Mouse (Mus musculus) C2C12 (cell line): ENCODE data around the gene Acbd5. TPM values are rescaled to one million over a fixed set of nuclear protein-coding genes. Genes with fewer than 3 reads are reported as not detected.
A peak's percentile ranks its signal among the peaks of the same experiment; 100 is the strongest.

Experiments
- H3K27me3 ChIP-seq: one replicate; pipeline ENCODE4 v1.6.1; 2011; ENCODE audit not compliant: control insufficient read depth, insufficient read depth, insufficient read length
- H3K36me3 ChIP-seq: one replicate; pipeline ENCODE4 v1.6.1; 2011; ENCODE audit not compliant: control insufficient read depth, insufficient read depth
- H3K4me3 ChIP-seq: one replicate; pipeline ENCODE4 v1.5.1; 2011; ENCODE audit warnings: mild to moderate bottlenecking, control low read depth; ENCODE audit not compliant: poor library complexity, insufficient read depth, severe bottlenecking
- H3K79me2 ChIP-seq: one replicate; pipeline ENCODE4 v1.6.1; 2011; ENCODE audit not compliant: control insufficient read depth, insufficient read depth
- H3K79me3 ChIP-seq: one replicate; pipeline ENCODE4 v1.6.1; 2011; ENCODE audit warnings: low read depth, control low read depth
- H3ac ChIP-seq: one replicate; pipeline ENCODE3; 2011; ENCODE audit warnings: low read depth; ENCODE audit not compliant: control insufficient read depth, insufficient read length
- CEBPB ChIP-seq: IDR thresholded peaks from one replicate; pipeline ENCODE4 v1.6.1; 2011; ENCODE audit warnings: low read depth, mild to moderate bottlenecking, control low read depth, moderate library complexity
- CTCF ChIP-seq: IDR thresholded peaks from one replicate; pipeline ENCODE4 v1.5.1; 2011; ENCODE audit not compliant: control insufficient read depth, insufficient read depth, insufficient read length
- FOSL1 ChIP-seq: IDR thresholded peaks from one replicate; pipeline ENCODE4 v1.8.0; 2011; ENCODE audit warnings: mild to moderate bottlenecking, low read length; ENCODE audit not compliant: poor library complexity, insufficient read depth, severe bottlenecking
- MAX ChIP-seq: IDR thresholded peaks from one replicate; pipeline ENCODE4 v1.6.1; 2011; ENCODE audit warnings: mild to moderate bottlenecking, control low read depth
- MYOD1 ChIP-seq: IDR thresholded peaks from one replicate; pipeline ENCODE4 v1.6.1; 2011; ENCODE audit warnings: low read depth; ENCODE audit not compliant: control insufficient read depth, insufficient read length
- MYOG ChIP-seq: IDR thresholded peaks from one replicate; pipeline ENCODE4 v1.6.1; 2011; ENCODE audit not compliant: control insufficient read depth, insufficient read length; ENCODE audit errors: extremely low read depth
- USF1 ChIP-seq: IDR thresholded peaks from one replicate; pipeline ENCODE4 v1.6.1; 2011; ENCODE audit warnings: low read depth, mild to moderate bottlenecking, control low read depth, moderate library complexity
- long read RNA-seq, 2 experiments: library from polyadenylated mRNA; unstranded; transcript quantifications; one replicate each; pipeline ENCODE4 v2.0.0; 2019 to 2020
- polyA plus RNA-seq: library from polyadenylated mRNA; unstranded; fragments of >200 nt; fragmentation: generic; extraction: Trizol; gene quantifications from one replicate; pipeline ENCODE4 v1.2.1, GENCODE M21; 2012; ENCODE audit warnings: missing spikeins

Acbd5 gene
- 4.2 TPM for polyA plus RNA-seq
- long read RNA-seq, experiment 1, transcript Acbd5-203 (13 exons, 3,725 nt): major isoform, 5 of 16 reads
- long read RNA-seq, experiment 1, transcript Acbd5-204 (13 exons, 3,630 nt): major isoform, 5 of 16 reads
- long read RNA-seq, experiment 1, partial matches to known transcripts: 2 of 16 reads
- long read RNA-seq, experiment 1, other reads (novel, unspliced or antisense): 2 of 16 reads
- long read RNA-seq, experiment 2, full-length matches to known transcripts: 91 of 121 reads
- long read RNA-seq, experiment 2, partial matches to known transcripts: 11 of 121 reads
- long read RNA-seq, experiment 2, other reads (novel, unspliced or antisense): 19 of 121 reads

GRCm38 (mm10) chr2:23067552-23068369, at the start of gene Acbd5:
Gene Acbd5, plus strand, starts transcription at chr2:23068167.
- Histone ChIP-seq H3K79me2 (peaks cover 11% of the 10 kb centered on the region), H3K4me3 (peak within 1 kb of the TSS; percentile 71), H3K27me3 (no peaks in the 10 kb centered on the region), H3K79me3 (peaks cover 1% of the 10 kb centered on the region), H3ac (peak within 1 kb of the TSS; percentile 79), H3K36me3 (no peaks in the 10 kb centered on the region)
- no peak for TF ChIP-seq MYOG
- peak; percentile 67 for TF ChIP-seq MAX

DNA sequence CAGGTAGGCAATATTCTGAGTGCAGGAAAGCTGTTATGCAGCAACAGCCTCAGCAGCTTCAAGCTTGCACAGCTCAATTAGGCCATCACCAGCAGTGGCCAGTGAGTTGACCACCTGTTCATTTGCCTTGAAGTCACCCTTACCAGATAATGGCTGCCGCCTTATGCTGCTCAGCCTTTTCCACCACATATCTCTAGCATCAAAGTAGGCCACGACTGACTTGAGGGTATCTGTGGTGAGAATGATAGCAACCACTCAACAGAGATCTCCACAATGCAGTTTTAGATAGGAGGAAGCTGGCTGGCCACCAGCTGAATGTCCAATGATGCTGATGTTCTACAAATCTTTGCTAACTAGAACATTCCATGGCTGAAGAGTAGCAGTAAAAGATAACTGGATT, 48.8 kb upstream of the Acbd5 start:
- no peaks in the 10 kb centered on the region for H3K27me3 ChIP-seq
- peaks cover 95% of the 10 kb centered on the region for H3K79me2 ChIP-seq
- TF ChIP-seq MYOD1 (no peak), MAX (no peak)
- H3K4me3 ChIP-seq: no peak overlapping the region
- H3ac ChIP-seq: no peak overlapping the region
- peaks cover 90% of the 10 kb centered on the region for H3K79me3 ChIP-seq
- H3K36me3 ChIP-seq: peaks cover 14% of the 10 kb centered on the region

GRCm38 (mm10) chr2:23021320-23021719, 46.6 kb upstream of the Acbd5 start:
- TF ChIP-seq CEBPB: no peak
- no peak for TF ChIP-seq MYOG
- TF ChIP-seq MYOD1: no peak
- no peak for TF ChIP-seq USF1
- no peak for TF ChIP-seq FOSL1
- TF ChIP-seq CTCF: no peak
- no peak for TF ChIP-seq MAX

DNA sequence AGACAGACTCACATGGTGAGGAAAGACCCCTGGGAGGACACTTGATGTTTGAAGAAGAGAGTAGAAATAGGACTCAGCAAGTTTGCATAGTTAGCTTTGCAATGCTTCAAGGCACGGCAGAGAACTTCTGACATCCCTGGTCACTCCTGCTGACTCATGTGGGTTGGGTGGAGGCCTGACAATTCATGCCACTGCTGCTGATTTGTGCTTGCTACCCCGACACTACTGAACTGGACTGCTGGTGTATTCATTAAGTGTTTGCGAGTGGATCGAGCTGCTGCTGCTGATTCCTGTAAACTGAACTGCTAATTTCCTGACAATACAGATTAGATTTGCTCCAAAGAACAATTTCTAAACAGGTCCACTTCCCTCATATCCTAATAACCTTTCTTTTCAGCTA, 46.2 kb upstream of the Acbd5 start:
- H3K27me3 ChIP-seq: no peaks in the 10 kb centered on the region
- peaks cover 18% of the 10 kb centered on the region for H3K36me3 ChIP-seq
- peaks cover 100% of the 10 kb centered on the region for H3K79me2 ChIP-seq
- no peak overlapping the region for H3ac ChIP-seq
- H3K79me3 ChIP-seq: peaks cover 94% of the 10 kb centered on the region
- TF ChIP-seq MAX (peak; percentile 38), USF1 (no peak)
- H3K4me3 ChIP-seq: no peak overlapping the region

More at GRCm38 (mm10) chr2:23021320-23021719, 46.6 kb upstream of the Acbd5 start:
- Histone ChIP-seq H3K79me3 (peaks cover 94% of the 10 kb centered on the region), H3ac (no peak overlapping the region), H3K4me3 (no peak overlapping the region), H3K36me3 (peaks cover 18% of the 10 kb centered on the region), H3K27me3 (no peaks in the 10 kb centered on the region), H3K79me2 (peaks cover 100% of the 10 kb centered on the region)

DNA sequence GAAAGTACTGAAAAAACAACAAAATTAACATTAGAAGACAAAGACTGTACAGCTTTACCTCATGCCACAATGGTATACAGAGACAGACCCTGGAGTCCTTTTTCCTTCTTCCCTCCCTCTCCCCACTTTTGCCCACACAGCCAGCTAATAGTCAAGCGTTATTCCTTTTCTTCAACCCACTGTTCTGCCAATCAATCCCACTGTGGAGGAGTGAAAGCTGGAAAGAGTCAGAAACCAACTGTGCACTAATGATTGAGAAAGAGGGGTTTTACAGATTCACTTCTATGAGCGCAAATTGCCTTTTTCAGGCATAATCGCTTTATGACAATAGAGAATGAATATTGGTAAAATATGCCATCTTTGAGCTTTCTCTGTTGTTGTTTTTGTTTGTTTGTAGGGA, 44.9 kb upstream of the Acbd5 start:
- Histone ChIP-seq H3K36me3 (peaks cover 18% of the 10 kb centered on the region), H3K4me3 (no peak overlapping the region), H3K79me2 (peaks cover 100% of the 10 kb centered on the region), H3K79me3 (peaks cover 94% of the 10 kb centered on the region), H3ac (no peak overlapping the region), H3K27me3 (no peaks in the 10 kb centered on the region)
- TF ChIP-seq MAX (no peak), USF1 (no peak), CEBPB (no peak), CTCF (no peak), MYOD1 (no peak), FOSL1 (no peak), MYOG (no peak)

GRCm38 (mm10) chr2:23023714-23024282, 44.2 kb upstream of the Acbd5 start:
- TF ChIP-seq USF1 (no peak), MYOD1 (no peak), MAX (no peak), CEBPB (no peak), MYOG (no peak), CTCF (no peak), FOSL1 (no peak)
- H3K36me3 ChIP-seq: peaks cover 17% of the 10 kb centered on the region
- no peaks in the 10 kb centered on the region for H3K27me3 ChIP-seq
- peaks cover 94% of the 10 kb centered on the region for H3K79me3 ChIP-seq
- H3K4me3 ChIP-seq: no peak overlapping the region
- no peak overlapping the region for H3ac ChIP-seq
- peaks cover 100% of the 10 kb centered on the region for H3K79me2 ChIP-seq
